ENCODE assay signal across 27 mouse cellular contexts in genomic region chr5:118575909-118576308, GRCm38 (mm10). TPM values are rescaled to one million over a fixed set of nuclear protein-coding genes. Genes with fewer than 3 reads are reported as not detected.
DNase-seq lines count a peak whose midpoint lies in the region; ATAC-seq and TF ChIP-seq lines count a peak whose summit lies in the region.
"Had no signal": no experiment of that assay in that cellular context is flagged by ENCODE, and none has a peak within 500 bp of the region (broad histone marks: within the 10 kb centered on the region; RNA-seq: fewer than 3 reads in every experiment).

No protein-coding gene starts in this region.

- peaks cover 72% of the 10 kb centered on the region for H3K4me1 ChIP-seq in hindbrain, embryonic 13.5 days (replicated peaks)
- peaks cover 62% of the 10 kb centered on the region for H3K4me1 ChIP-seq in hindbrain, embryonic 10.5 days (replicated peaks)
- peaks cover 43% of the 10 kb centered on the region for H3K4me1 ChIP-seq in cerebellum, adult 2 months (ENCODE audit: control insufficient read depth, insufficient read depth, low read length)

- H3K27ac ChIP-seq in hindbrain, embryonic 13.5 days: peak overlapping the region; percentile 55
- H3K27ac ChIP-seq in hindbrain, embryonic 10.5 days: no peak overlapping the region
- H3K27ac ChIP-seq in cerebellum, adult 2 months (ENCODE audit: insufficient read depth, low read length): no peak overlapping the region
- H3K27ac ChIP-seq: gastrocnemius, adult 2 months; liver, embryonic 14.5 days; macrophage had no signal

- no peak overlapping the region for H3K4me2 ChIP-seq in hindbrain, embryonic 13.5 days
- H3K4me2 ChIP-seq: heart, embryonic 12.5 days; hindbrain, embryonic 14.5 days had no signal

- TF ChIP-seq POLR2A in cerebellum, adult 2 months (IDR thresholded peaks at IDR 0.05; ENCODE audit: borderline replicate concordance, insufficient read depth, low read length): no peak

- H3K9ac ChIP-seq in hindbrain, embryonic 13.5 days: no peak overlapping the region
- H3K9ac ChIP-seq: heart, embryonic 12.5 days; liver, embryonic 14.5 days had no signal

- H3K36me3 ChIP-seq in hindbrain, embryonic 13.5 days: no peaks in the 10 kb centered on the region
- no peaks in the 10 kb centered on the region for H3K36me3 ChIP-seq in hindbrain, embryonic 10.5 days
- H3K36me3 ChIP-seq: heart, embryonic 12.5 days had no signal

- no peak overlapping the region for H3K4me3 ChIP-seq in hindbrain, embryonic 13.5 days
- no peak overlapping the region for H3K4me3 ChIP-seq in hindbrain, embryonic 10.5 days
- H3K4me3 ChIP-seq in cerebellum, adult 2 months (replicated peaks; ENCODE audit: insufficient read depth, low read depth, low read length): no peak overlapping the region
- H3K4me3 ChIP-seq: gastrocnemius, adult 2 months; heart, embryonic 12.5 days; myocyte had no signal

- ATAC-seq in hindbrain, embryonic 13.5 days (ENCODE audit: low FRiP score): no peak; the same call in 1 of the 2 replicates
- ATAC-seq: activated CD4-positive, CD25-positive, alpha-beta regulatory T cell, adult 4 months; forebrain, embryonic 16.5 days had no signal

- H3K9me3 ChIP-seq in hindbrain, embryonic 13.5 days: no peaks in the 10 kb centered on the region
- H3K9me3 ChIP-seq in hindbrain, embryonic 10.5 days: no peaks in the 10 kb centered on the region

- H3K27me3 ChIP-seq in hindbrain, embryonic 13.5 days: no peaks in the 10 kb centered on the region
- H3K27me3 ChIP-seq in hindbrain, embryonic 10.5 days (ENCODE audit: insufficient read depth, poor library complexity, severe bottlenecking): no peaks in the 10 kb centered on the region
- no peaks in the 10 kb centered on the region for H3K27me3 ChIP-seq in cerebellum, adult 2 months (ENCODE audit: control insufficient read depth, insufficient read depth, low read length)
- H3K27me3 ChIP-seq: CH12.LX; heart, embryonic 12.5 days had no signal

- WGBS in hindbrain, embryonic 13.5 days: 38% methylated on average over 6 of the region's 6 CpGs
- 55% methylated on average over 6 of the region's 6 CpGs for WGBS in hindbrain, embryonic 10.5 days
- WGBS in cerebellum, adult 2 months: 56% methylated on average over 6 of the region's 6 CpGs

- DNase-seq in hindbrain, embryonic 10.5 days (ENCODE audit: low spot score): no peak
- DNase-seq in kidney, postnatal 14 days: peak; percentile 18
- DNase-seq in kidney, postnatal 25 days: no peak
- DNase-seq in spleen, postnatal 36 days (ENCODE audit: low spot score in 2 of 2): peak; percentile 24 to 26
- DNase-seq in spleen, postnatal 14 days (ENCODE audit: low spot score in 2 of 2): no peak
- no peak for DNase-seq in cerebellum, adult 2 months
- DNase-seq: adrenal gland, adult 2 months; adrenal gland, postnatal 36 days; cerebellum, postnatal 14 days; gastrocnemius, adult 2 months; gastrocnemius, postnatal 36 days; heart, adult 18-20 months; heart, postnatal 10 days; liver; lung, adult 2 months; lung, postnatal 10 days; right cerebral cortex, postnatal 25 days; thymus, postnatal 4 days had no signal

- no peak for TF ChIP-seq CTCF in cerebellum, adult 2 months (IDR thresholded peaks at IDR 0.05; ENCODE audit: borderline replicate concordance, insufficient read depth, low read depth, low read length)

RNA-seq across cellular contexts. Expression of gene Med13l, which starts 15.4 kb away (rescaled TPM):
- 15.3 and 16.3 TPM in 2 replicates for polyA plus RNA-seq in hindbrain, embryonic 13.5 days (2015; fragmentation: Nextera tagmentation; extraction: Ambion mirVana)
- 10.3 and 11.0 TPM in 2 replicates for polyA plus RNA-seq in hindbrain, embryonic 10.5 days (2016; fragmentation: Nextera tagmentation; extraction: Ambion mirVana)
- polyA plus RNA-seq in cerebellum, adult 2 months (2012; rRNA removed): 22.7 and 23.0 TPM in 2 replicates

Comparison
In these comparisons a context has a peak if more than half of its experiments do, and no peak if none do; other contexts are left out.
1. DNase-seq: peak in kidney, postnatal 14 days (single experiment) and spleen, postnatal 36 days (2 of 2); none in hindbrain, embryonic 10.5 days (single experiment), kidney, postnatal 25 days (0 of 2), spleen, postnatal 14 days (0 of 2) and cerebellum, adult 2 months (0 of 2).